Mouse (Mus musculus): ENCODE measurements around the gene Zfp598. TPM values are rescaled to one million over a fixed set of nuclear protein-coding genes. Genes with fewer than 3 reads are reported as not detected.

The Zfp598 gene
- polyA plus RNA-seq, 1 experiment = 34.6 TPM

- Histone ChIP-seq H3K27me3 (ENCODE audit: control insufficient read depth, insufficient read depth, insufficient read length) (no peaks in the 10 kb centered on the region), H3ac (ENCODE audit: control insufficient read depth, insufficient read length, low read depth) (no peak overlapping the region), H3K79me3 (ENCODE audit: low read depth) (no peaks in the 10 kb centered on the region), H3K79me2 (ENCODE audit: control insufficient read depth, insufficient read depth) (no peaks in the 10 kb centered on the region), H3K36me3 (ENCODE audit: control insufficient read depth, insufficient read depth) (no peaks in the 10 kb centered on the region), H3K4me3 (ENCODE audit: insufficient read depth, poor library complexity, severe bottlenecking) (no peak overlapping the region)
- no peak for TF ChIP-seq MAX (IDR thresholded peaks at IDR 0.05)
- no peak for TF ChIP-seq USF1 (IDR thresholded peaks at IDR 0.05; ENCODE audit: low read depth)
Observed at GRCm38 (mm10) chr17:24633831-24634230, 35.7 kb upstream of the Zfp598 start.

- no peaks in the 10 kb centered on the region for H3K79me2 ChIP-seq (ENCODE audit: control insufficient read depth, insufficient read depth)
- TF ChIP-seq MAX (IDR thresholded peaks at IDR 0.05) (no peak), CEBPB (IDR thresholded peaks at IDR 0.05; ENCODE audit: low read depth) (no peak)
Observed at GRCm38 (mm10) chr17:24635024-24635423, 34.5 kb upstream of the Zfp598 start.

DNA sequence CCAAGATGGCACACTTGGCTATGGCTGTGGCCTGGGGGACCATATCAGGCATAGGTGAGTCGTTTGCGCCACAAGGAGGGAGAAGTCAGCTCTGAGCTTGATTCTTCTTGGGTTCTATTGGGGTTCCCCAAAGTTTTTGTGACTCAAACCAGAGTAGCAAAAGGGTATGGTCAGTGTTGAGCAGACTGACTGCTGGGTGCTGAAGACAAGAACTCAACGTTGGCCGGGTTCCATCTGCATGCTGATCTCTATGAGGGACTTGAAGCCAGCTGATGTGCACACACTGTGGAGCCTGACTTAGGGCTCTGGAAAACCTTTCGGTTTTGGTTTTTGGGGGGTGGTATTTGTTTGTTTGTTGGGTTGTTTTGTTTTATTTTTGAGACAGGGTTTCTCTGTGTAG, 33.8 kb upstream of the Zfp598 start:
- no peaks in the 10 kb centered on the region for H3K79me3 ChIP-seq (ENCODE audit: low read depth)
- H3K4me3 ChIP-seq (ENCODE audit: insufficient read depth, poor library complexity, severe bottlenecking) = no peak overlapping the region

More at GRCm38 (mm10) chr17:24635024-24635423, 34.5 kb upstream of the Zfp598 start:
- Histone ChIP-seq H3K36me3 (ENCODE audit: control insufficient read depth, insufficient read depth) (no peaks in the 10 kb centered on the region), H3K4me3 (ENCODE audit: insufficient read depth, poor library complexity, severe bottlenecking) (no peak overlapping the region), H3ac (ENCODE audit: control insufficient read depth, insufficient read length, low read depth) (no peak overlapping the region), H3K27me3 (ENCODE audit: control insufficient read depth, insufficient read depth, insufficient read length) (no peaks in the 10 kb centered on the region), H3K79me3 (ENCODE audit: low read depth) (no peaks in the 10 kb centered on the region)

DNA sequence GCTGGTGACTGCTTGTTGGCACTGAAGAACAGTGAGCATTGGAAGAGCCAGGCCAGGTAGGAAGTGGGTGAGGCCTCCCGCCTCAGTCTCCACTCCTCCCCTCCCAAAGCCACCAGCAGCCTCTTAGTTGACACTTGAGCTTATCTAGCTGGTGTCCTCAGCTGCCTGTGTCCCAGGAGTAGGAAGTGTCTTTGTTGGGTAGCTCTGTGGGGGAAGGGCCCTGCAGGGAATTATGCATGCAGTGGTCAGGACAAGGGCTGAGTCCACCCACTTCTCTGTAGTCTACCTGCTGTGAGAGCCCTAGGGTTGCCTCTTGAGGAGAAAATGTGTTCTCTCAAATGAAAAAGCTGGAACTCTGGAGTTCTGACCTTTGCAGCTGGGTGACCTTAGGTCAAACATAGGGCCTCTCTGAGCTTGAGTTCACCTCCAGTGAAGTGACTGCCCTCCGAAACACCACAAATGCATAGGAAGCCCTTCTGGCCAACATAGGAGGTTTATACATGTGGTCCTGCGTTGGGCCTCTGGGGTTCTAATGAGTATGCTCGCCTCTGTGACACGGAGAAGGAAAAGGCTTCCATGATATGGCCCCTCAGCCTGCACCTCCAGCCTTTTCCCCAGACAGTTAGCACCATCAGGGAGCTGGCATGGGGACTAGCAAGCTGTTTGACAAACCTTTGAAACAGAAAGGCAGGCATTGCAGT, 32.6 kb upstream of the Zfp598 start:
- Histone ChIP-seq H3K79me2 (ENCODE audit: control insufficient read depth, insufficient read depth) (no peaks in the 10 kb centered on the region), H3K4me3 (ENCODE audit: insufficient read depth, poor library complexity, severe bottlenecking) (no peak overlapping the region), H3ac (ENCODE audit: control insufficient read depth, insufficient read length, low read depth) (no peak overlapping the region), H3K79me3 (ENCODE audit: low read depth) (no peaks in the 10 kb centered on the region), H3K36me3 (ENCODE audit: control insufficient read depth, insufficient read depth) (no peaks in the 10 kb centered on the region), H3K27me3 (ENCODE audit: control insufficient read depth, insufficient read depth, insufficient read length) (no peaks in the 10 kb centered on the region)
- TF ChIP-seq CTCF (IDR thresholded peaks at IDR 0.05; ENCODE audit: control insufficient read depth, insufficient read depth, insufficient read length) = no peak
- no peak for TF ChIP-seq MYOG (IDR thresholded peaks at IDR 0.05; ENCODE audit: control insufficient read depth, extremely low read depth, insufficient read length)
- TF ChIP-seq CEBPB (IDR thresholded peaks at IDR 0.05; ENCODE audit: low read depth) = no peak

More for the DNA sequence above, 33.8 kb upstream of the Zfp598 start:
- no peaks in the 10 kb centered on the region for H3K36me3 ChIP-seq (ENCODE audit: control insufficient read depth, insufficient read depth)
- TF ChIP-seq CEBPB (IDR thresholded peaks at IDR 0.05; ENCODE audit: low read depth) (no peak), FOSL1 (IDR thresholded peaks at IDR 0.05; ENCODE audit: insufficient read depth, low read length, poor library complexity, severe bottlenecking) (no peak), CTCF (IDR thresholded peaks at IDR 0.05; ENCODE audit: control insufficient read depth, insufficient read depth, insufficient read length) (no peak), USF1 (IDR thresholded peaks at IDR 0.05; ENCODE audit: low read depth) (no peak), MYOG (IDR thresholded peaks at IDR 0.05; ENCODE audit: control insufficient read depth, extremely low read depth, insufficient read length) (no peak), MYOD1 (IDR thresholded peaks at IDR 0.05; ENCODE audit: control insufficient read depth, insufficient read length, low read depth) (no peak), MAX (IDR thresholded peaks at IDR 0.05) (no peak)
- no peak overlapping the region for H3ac ChIP-seq (ENCODE audit: control insufficient read depth, insufficient read length, low read depth)
- no peaks in the 10 kb centered on the region for H3K27me3 ChIP-seq (ENCODE audit: control insufficient read depth, insufficient read depth, insufficient read length)
- H3K79me2 ChIP-seq (ENCODE audit: control insufficient read depth, insufficient read depth) = no peaks in the 10 kb centered on the region

GRCm38 (mm10) chr17:24638214-24638613, 31.3 kb upstream of the Zfp598 start:
- H3ac ChIP-seq (ENCODE audit: control insufficient read depth, insufficient read length, low read depth) = no peak overlapping the region
- no peak overlapping the region for H3K4me3 ChIP-seq (ENCODE audit: insufficient read depth, poor library complexity, severe bottlenecking)
- no peaks in the 10 kb centered on the region for H3K27me3 ChIP-seq (ENCODE audit: control insufficient read depth, insufficient read depth, insufficient read length)
- no peaks in the 10 kb centered on the region for H3K79me2 ChIP-seq (ENCODE audit: control insufficient read depth, insufficient read depth)
- TF ChIP-seq MYOG (IDR thresholded peaks at IDR 0.05; ENCODE audit: control insufficient read depth, extremely low read depth, insufficient read length) (no peak), MAX (IDR thresholded peaks at IDR 0.05) (no peak), MYOD1 (IDR thresholded peaks at IDR 0.05; ENCODE audit: control insufficient read depth, insufficient read length, low read depth) (no peak), CTCF (IDR thresholded peaks at IDR 0.05; ENCODE audit: control insufficient read depth, insufficient read depth, insufficient read length) (no peak), CEBPB (IDR thresholded peaks at IDR 0.05; ENCODE audit: low read depth) (no peak), USF1 (IDR thresholded peaks at IDR 0.05; ENCODE audit: low read depth) (no peak), FOSL1 (IDR thresholded peaks at IDR 0.05; ENCODE audit: insufficient read depth, low read length, poor library complexity, severe bottlenecking) (no peak)
- H3K36me3 ChIP-seq (ENCODE audit: control insufficient read depth, insufficient read depth) = no peaks in the 10 kb centered on the region
- no peaks in the 10 kb centered on the region for H3K79me3 ChIP-seq (ENCODE audit: low read depth)

DNA sequence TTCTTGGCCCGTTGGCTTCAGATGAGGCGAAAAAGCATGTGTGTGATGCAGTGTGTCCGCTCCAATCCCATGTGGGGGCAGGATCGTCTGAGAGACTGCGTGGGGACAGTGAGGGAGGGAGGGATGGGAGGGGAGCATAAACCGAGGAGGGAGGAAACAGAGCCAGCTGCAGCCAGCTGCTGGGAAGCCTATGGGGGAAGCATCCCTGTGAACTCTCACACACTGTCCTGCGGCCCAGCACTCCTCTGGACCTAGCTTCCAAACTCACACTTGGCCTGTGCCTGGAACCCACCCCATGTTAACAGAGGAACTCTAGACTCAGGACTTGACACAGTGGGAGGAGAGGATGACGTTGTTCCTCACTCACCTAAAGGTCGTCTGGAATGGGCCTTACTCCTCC, 30.6 kb upstream of the Zfp598 start:
- Histone ChIP-seq H3K79me2 (ENCODE audit: control insufficient read depth, insufficient read depth) (no peaks in the 10 kb centered on the region), H3K4me3 (ENCODE audit: insufficient read depth, poor library complexity, severe bottlenecking) (no peak overlapping the region), H3K79me3 (ENCODE audit: low read depth) (no peaks in the 10 kb centered on the region), H3K36me3 (ENCODE audit: control insufficient read depth, insufficient read depth) (no peaks in the 10 kb centered on the region), H3ac (ENCODE audit: control insufficient read depth, insufficient read length, low read depth) (no peak overlapping the region), H3K27me3 (ENCODE audit: control insufficient read depth, insufficient read depth, insufficient read length) (no peaks in the 10 kb centered on the region)
- no peak for TF ChIP-seq MYOG (IDR thresholded peaks at IDR 0.05; ENCODE audit: control insufficient read depth, extremely low read depth, insufficient read length)
- TF ChIP-seq MYOD1 (IDR thresholded peaks at IDR 0.05; ENCODE audit: control insufficient read depth, insufficient read length, low read depth) = no peak
- TF ChIP-seq MAX (IDR thresholded peaks at IDR 0.05) = no peak
- TF ChIP-seq CEBPB (IDR thresholded peaks at IDR 0.05; ENCODE audit: low read depth) = no peak
- no peak for TF ChIP-seq FOSL1 (IDR thresholded peaks at IDR 0.05; ENCODE audit: insufficient read depth, low read length, poor library complexity, severe bottlenecking)
- TF ChIP-seq CTCF (IDR thresholded peaks at IDR 0.05; ENCODE audit: control insufficient read depth, insufficient read depth, insufficient read length) = no peak
- TF ChIP-seq USF1 (IDR thresholded peaks at IDR 0.05; ENCODE audit: low read depth) = no peak

Measured in C2C12 (cell line).